Mouse (Mus musculus): ENCODE results near the gene Gm21149.
"Not testable (repeated sequence)": the region's sequence is repeated elsewhere in the genome, so short reads cannot be mapped to it uniquely, and the experiment has no call there.

GRCm38 (mm10) chr5:15463561-15463960, 12.8 kb downstream of the Gm21149 start:
- TF ChIP-seq CTCF (IDR thresholded peaks at IDR 0.05; ENCODE audit: low read depth) = 0 out of 2 replicates have a peak, but pooled peaks have one; percentile 7
- not testable (repeated sequence) for TF ChIP-seq EP300 (IDR thresholded peaks at IDR 0.05; ENCODE audit: low read depth)
